Mouse (Mus musculus) liver, postnatal 0 days (tissue): ENCODE results near the gene F7. TPM values are rescaled to one million over a fixed set of nuclear protein-coding genes. Genes with fewer than 3 reads are reported as not detected.

Source experiments
- ATAC-seq: fragments of 200-750 bp; cut with Nextera tagmentation; 2 replicates; pipeline ENCODE4 v1.8.0; 2017; ENCODE audit warnings: mild to moderate bottlenecking, moderate library complexity
- DNase-seq: peaks from one replicate; pipeline ENCODE4 v3.0.0-alpha.2; 2016
- H3K27ac ChIP-seq: fragments of 300-500 bp; sonication (generic); 2 replicates; pipeline ENCODE4 v1.5.1; 2014; ENCODE audit warnings: antibody characterized with exemption, moderate library complexity, mild to moderate bottlenecking, low read depth
- H3K27me3 ChIP-seq: fragments of 300-500 bp; sonication (generic); 2 replicates; pipeline ENCODE4 v1.6.1; 2014; ENCODE audit warnings: low read length, control low read depth, mixed read lengths; ENCODE audit not compliant: insufficient read depth
- H3K36me3 ChIP-seq: fragments of 300-500 bp; sonication (generic); replicated peaks from 2 replicates; pipeline ENCODE4 v1.6.1; 2014; ENCODE audit warnings: mild to moderate bottlenecking, control low read depth, low read length, moderate library complexity, mixed read lengths; ENCODE audit not compliant: insufficient read depth
- H3K4me1 ChIP-seq: fragments of 300-500 bp; sonication (generic); 2 replicates; pipeline ENCODE4 v1.6.1; 2014; ENCODE audit warnings: antibody characterized with exemption, mild to moderate bottlenecking, control low read depth; ENCODE audit not compliant: insufficient read depth
- H3K4me2 ChIP-seq: fragments of 300-500 bp; sonication (generic); 2 replicates; pipeline ENCODE4 v1.6.1; 2014; ENCODE audit warnings: low read depth, mild to moderate bottlenecking, low read length, moderate library complexity, mixed read lengths
- H3K4me3 ChIP-seq: fragments of 300-500 bp; sonication (generic); 2 replicates; pipeline ENCODE4 v1.5.1; 2014; ENCODE audit warnings: low read depth, low read length
- H3K9ac ChIP-seq: fragments of 300-500 bp; sonication (generic); replicated peaks from 2 replicates; pipeline ENCODE4 v1.6.1; 2014; ENCODE audit warnings: mild to moderate bottlenecking, moderate library complexity
- H3K9me3 ChIP-seq: fragments of 300-500 bp; sonication (generic); 2 replicates; pipeline ENCODE4 v1.6.1; 2016; ENCODE audit warnings: mild to moderate bottlenecking, control low read depth, low read length, mixed read lengths
- CTCF ChIP-seq: sonication (generic); IDR thresholded peaks from 2 replicates; pipeline ENCODE4 v1.5.1; 2016; ENCODE audit warnings: antibody characterized with exemption, low read depth
- EP300 ChIP-seq: IDR thresholded peaks from 2 replicates; pipeline ENCODE4 v1.6.1; 2016; ENCODE audit warnings: antibody characterized with exemption, low read depth, mild to moderate bottlenecking
- WGBS: fragments of 180-500 bp; shearing (Covaris S2); extraction: QIAGEN DNeasy Blood & Tissue Kit; methylation state at CpG from one replicate; pipeline ENCODE4 v1.1.7; 2014; ENCODE audit not compliant: insufficient replicate concordance; 5-methylcytosine and 5-hydroxymethylcytosine counted together
- polyA plus RNA-seq: library from polyadenylated mRNA; unstranded; fragments of >200 nt; fragmentation: Nextera tagmentation; extraction: Ambion mirVana; gene quantifications from 2 replicates; pipeline ENCODE4 v1.2.1, GENCODE M21; 2015

Gene F7
- polyA plus RNA-seq, 1 experiment from 2014 or later = 36.0 TPM

- 69% methylated on average over 5 of the region's 5 CpGs for WGBS
- ATAC-seq = no peak
- no peak overlapping the region for H3K9ac ChIP-seq
Observed at GRCm38 (mm10) chr8:12994468-12994867, 31.4 kb upstream of the F7 start.

GRCm38 (mm10) chr8:12995481-12995880, 30.4 kb upstream of the F7 start:
- 70% methylated on average over 5 of the region's 5 CpGs for WGBS
- no peak overlapping the region for H3K4me3 ChIP-seq
- H3K4me2 ChIP-seq = no peak overlapping the region
- no peaks in the 10 kb centered on the region for H3K4me1 ChIP-seq
- H3K27me3 ChIP-seq = no peaks in the 10 kb centered on the region
- H3K36me3 ChIP-seq = no peaks in the 10 kb centered on the region
- TF ChIP-seq EP300 = no peak
- no peak overlapping the region for H3K9ac ChIP-seq
- ATAC-seq (no peak), DNase-seq (no peak)
- H3K27ac ChIP-seq = no peak overlapping the region
- no peaks in the 10 kb centered on the region for H3K9me3 ChIP-seq

More at GRCm38 (mm10) chr8:12994468-12994867, 31.4 kb upstream of the F7 start:
- Histone ChIP-seq H3K27me3 (no peaks in the 10 kb centered on the region), H3K4me1 (no peaks in the 10 kb centered on the region), H3K9me3 (no peaks in the 10 kb centered on the region), H3K4me3 (no peak overlapping the region), H3K36me3 (no peaks in the 10 kb centered on the region), H3K27ac (no peak overlapping the region), H3K4me2 (no peak overlapping the region)
- DNase-seq = no peak
- TF ChIP-seq CTCF (no peak), EP300 (no peak)

GRCm38 (mm10) chr8:12996831-12997275, 29.0 kb upstream of the F7 start:
- WGBS = 66% methylated on average over 8 of the region's 8 CpGs
- Histone ChIP-seq H3K27me3 (no peaks in the 10 kb centered on the region), H3K4me2 (no peak overlapping the region), H3K4me3 (no peak overlapping the region), H3K36me3 (no peaks in the 10 kb centered on the region), H3K9me3 (no peaks in the 10 kb centered on the region), H3K27ac (no peak overlapping the region), H3K4me1 (no peaks in the 10 kb centered on the region), H3K9ac (no peak overlapping the region)
- ATAC-seq (no peak), DNase-seq (no peak)
- no peak for TF ChIP-seq EP300
- TF ChIP-seq CTCF = no peak

- DNase-seq (no peak), ATAC-seq (peak; percentile 66; the same call in 1 of the 2 replicates)
- no peak for TF ChIP-seq CTCF
- H3K27ac ChIP-seq = no peak overlapping the region
- H3K4me3 ChIP-seq = no peak overlapping the region
- 71% methylated on average over 8 of the region's 8 CpGs for whole genome bisulfite sequencing
- H3K4me1 ChIP-seq = no peaks in the 10 kb centered on the region
- H3K4me2 ChIP-seq = no peak overlapping the region
- H3K36me3 ChIP-seq = no peaks in the 10 kb centered on the region
- H3K9me3 ChIP-seq = no peaks in the 10 kb centered on the region
- H3K27me3 ChIP-seq = no peaks in the 10 kb centered on the region
- H3K9ac ChIP-seq = no peak overlapping the region
Observed at GRCm38 (mm10) chr8:12998331-12998730, 27.5 kb upstream of the F7 start.

- WGBS = 58% methylated on average over 9 of the region's 9 CpGs
- TF ChIP-seq CTCF (no peak), EP300 (no peak)
- Histone ChIP-seq H3K36me3 (no peaks in the 10 kb centered on the region), H3K9me3 (no peaks in the 10 kb centered on the region), H3K4me2 (no peak overlapping the region), H3K9ac (no peak overlapping the region), H3K27ac (no peak overlapping the region), H3K4me1 (no peaks in the 10 kb centered on the region), H3K4me3 (no peak overlapping the region), H3K27me3 (no peaks in the 10 kb centered on the region)
- DNase-seq (no peak), ATAC-seq (no peak)
Observed at GRCm38 (mm10) chr8:12999793-13000192, 26.0 kb upstream of the F7 start.

- no peak for TF ChIP-seq CTCF
- TF ChIP-seq EP300 = no peak
- no peaks in the 10 kb centered on the region for H3K9me3 ChIP-seq
- no peak overlapping the region for H3K9ac ChIP-seq
- ATAC-seq (no peak), DNase-seq (no peak)
- no peak overlapping the region for H3K27ac ChIP-seq
- H3K36me3 ChIP-seq = no peaks in the 10 kb centered on the region
- H3K4me2 ChIP-seq = no peak overlapping the region
- H3K4me3 ChIP-seq = no peak overlapping the region
- no peaks in the 10 kb centered on the region for H3K4me1 ChIP-seq
- 64% methylated on average over 4 of the region's 4 CpGs for WGBS
- H3K27me3 ChIP-seq = no peaks in the 10 kb centered on the region
Observed at GRCm38 (mm10) chr8:13007458-13007857, 18.4 kb upstream of the F7 start.

GRCm38 (mm10) chr8:13010313-13010712, 15.5 kb upstream of the F7 start:
- Histone ChIP-seq H3K36me3 (no peaks in the 10 kb centered on the region), H3K9ac (no peak overlapping the region), H3K4me2 (no peak overlapping the region), H3K27ac (no peak overlapping the region), H3K4me1 (no peaks in the 10 kb centered on the region), H3K9me3 (no peaks in the 10 kb centered on the region), H3K4me3 (no peak overlapping the region), H3K27me3 (no peaks in the 10 kb centered on the region)
- peak; percentile 73 for TF ChIP-seq CTCF
- TF ChIP-seq EP300 = no peak
- ATAC-seq = peak; percentile 82
- WGBS = 42% methylated on average over 4 of the region's 4 CpGs
- peak; percentile 46 for DNase-seq
